Mouse (Mus musculus) erythroblast, embryonic 14.5 days (primary cell): ENCODE data around the gene Gnl3l.

Source experiments
- GATA1 ChIP-seq: IDR thresholded peaks from 2 replicates; pipeline ENCODE4 v1.6.1; 2012; ENCODE audit warnings: low read length, inconsistent platforms, mixed read lengths
- TAL1 ChIP-seq: IDR thresholded peaks from 3 replicates; pipeline ENCODE4 v1.6.1; 2012; ENCODE audit warnings: low read length, inconsistent platforms, mixed read lengths

DNA sequence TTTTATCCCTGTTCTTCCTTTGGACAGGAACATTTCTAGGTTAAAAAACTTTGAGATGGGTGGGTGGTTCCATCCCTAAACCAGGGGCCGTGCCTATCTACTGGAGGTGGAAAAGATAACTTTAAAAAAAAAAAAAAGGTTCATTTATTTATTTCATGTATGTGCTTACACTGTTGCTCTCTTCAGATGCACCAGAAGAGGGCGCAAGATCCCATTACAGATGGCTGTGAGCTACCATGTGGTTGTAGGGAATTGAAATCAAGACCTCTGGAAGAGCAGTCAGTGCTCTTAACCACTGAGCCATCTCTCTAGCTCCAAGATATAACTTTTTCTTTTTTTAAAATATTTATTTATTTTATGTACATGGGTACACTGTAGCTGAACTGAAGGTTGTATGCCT is 54.1 kb downstream of the Gnl3l start:
- TF ChIP-seq TAL1: no peak
- no peak for TF ChIP-seq GATA1
